Mouse (Mus musculus): Measurements from ENCODE around the gene Twsg1.

- TF ChIP-seq CTCF (IDR thresholded peaks at IDR 0.05; ENCODE audit: low read depth) (no peak), EP300 (IDR thresholded peaks at IDR 0.05; ENCODE audit: low read depth) (no peak)
These were observed 61.5 kb downstream of the Twsg1 start for GRCm38 (mm10) chr17:65889476-65889875.

All from liver, embryonic 14.5 days (tissue).